Mouse (Mus musculus) regulatory T cell (primary cell): Measurements from ENCODE around the gene Pdcd1lg2.

Experiments used
- in situ Hi-C: fragments of 300-600 bp; cut with MboI, MseI; formaldehyde crosslinking; loops from one replicate; pipeline ENCODE4 v1.15.1; 2025; ENCODE audit warnings: high pct_unique_total_duplicates

Pdcd1lg2 gene

GRCm38 (mm10) chr19:29410619-29411018 lies at the start of gene Pdcd1lg2:
Gene Pdcd1lg2 (plus strand): TSS chr19:29410919.
- in situ Hi-C loops, result no loop called here

GRCm38 (mm10) chr19:29361468-29362130 lies 49.1 kb upstream of the Pdcd1lg2 start:
- in situ Hi-C loops, result no loop called here

- in situ Hi-C loops, result no loop called here
These were observed 48.4 kb upstream of the Pdcd1lg2 start for GRCm38 (mm10) chr19:29362173-29362930.

GRCm38 (mm10) chr19:29363557-29363956 lies 47.2 kb upstream of the Pdcd1lg2 start:
- in situ Hi-C loops, result no loop called here

- in situ Hi-C loops, result no loop called here
These were observed 46.6 kb upstream of the Pdcd1lg2 start for GRCm38 (mm10) chr19:29364076-29364475.

- in situ Hi-C loops, result no loop called here
These were observed 45.6 kb upstream of the Pdcd1lg2 start for GRCm38 (mm10) chr19:29365105-29365504.

GRCm38 (mm10) chr19:29366226-29366968 lies 44.3 kb upstream of the Pdcd1lg2 start:
- in situ Hi-C loops, result no loop called here

GRCm38 (mm10) chr19:29366969-29367622 lies 43.6 kb upstream of the Pdcd1lg2 start, which contains the start of the genes Plgrkt and Cd274:
Gene Plgrkt (minus strand): TSS chr19:29367390.
Gene Cd274 (plus strand): TSS chr19:29367455.
- in situ Hi-C loops, result no loop called here

GRCm38 (mm10) chr19:29368041-29368440 lies 42.7 kb upstream of the Pdcd1lg2 start:
- in situ Hi-C loops, result no loop called here

- in situ Hi-C loops, result no loop called here
These were observed 41.9 kb upstream of the Pdcd1lg2 start for GRCm38 (mm10) chr19:29368671-29369309.

GRCm38 (mm10) chr19:29370112-29370511 lies 40.6 kb upstream of the Pdcd1lg2 start:
- in situ Hi-C loops, result no loop called here

GRCm38 (mm10) chr19:29370545-29371283 lies 40.0 kb upstream of the Pdcd1lg2 start:
- in situ Hi-C loops, result no loop called here

GRCm38 (mm10) chr19:29371284-29372081 lies 39.2 kb upstream of the Pdcd1lg2 start:
- in situ Hi-C loops, result no loop called here

- in situ Hi-C loops, result no loop called here
These were observed 38.6 kb upstream of the Pdcd1lg2 start for GRCm38 (mm10) chr19:29372138-29372537.

- in situ Hi-C loops, result no loop called here
These were observed 38.1 kb upstream of the Pdcd1lg2 start for GRCm38 (mm10) chr19:29372621-29373020.

- in situ Hi-C loops, result no loop called here
These were observed 37.3 kb upstream of the Pdcd1lg2 start for GRCm38 (mm10) chr19:29373438-29373837.

- in situ Hi-C loops, result no loop called here
These were observed 35.8 kb upstream of the Pdcd1lg2 start for GRCm38 (mm10) chr19:29374947-29375346.

- in situ Hi-C loops, result no loop called here
These were observed 34.3 kb upstream of the Pdcd1lg2 start for GRCm38 (mm10) chr19:29376382-29376781.

- in situ Hi-C loops, result loop anchor here (10.0 kb wide), 1 partner anchor 75 kb away; no protein-coding TSS in a partner anchor
These were observed 30.7 kb upstream of the Pdcd1lg2 start for GRCm38 (mm10) chr19:29379839-29380603.
